Mouse (Mus musculus) fibroblast of lung, adult 2 months (primary cell): Measurements from ENCODE around the gene Hist1h2ap.
"Not testable (repeated sequence)": the region's sequence is repeated elsewhere in the genome, so short reads cannot be mapped to it uniquely, and the experiment has no call there.

Experiments used
- DNase-seq: peaks from one replicate; pipeline ENCODE4 v3.0.0-alpha.2; 2011; ENCODE audit warnings: low read depth

Hist1h2ap gene

DNA sequence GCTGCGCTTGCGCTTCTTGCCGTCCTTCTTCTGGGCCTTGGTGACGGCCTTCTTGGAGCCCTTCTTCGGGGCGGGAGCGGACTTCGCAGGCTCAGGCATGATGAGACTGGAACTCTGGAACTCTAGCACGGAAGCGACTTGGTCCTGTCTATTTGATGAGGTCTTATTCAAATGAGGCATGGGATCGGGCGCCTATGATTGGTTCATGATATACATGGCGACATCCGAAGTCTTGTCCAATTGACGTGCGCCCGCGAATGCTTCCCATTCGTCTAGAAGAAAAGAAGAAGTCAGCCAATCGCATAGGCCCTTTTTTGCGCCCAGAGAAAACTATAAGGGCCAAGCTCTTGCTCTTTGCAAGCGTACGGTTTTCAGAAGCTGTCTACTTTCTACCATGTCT, 23.2 kb downstream of the Hist1h2ap start, which contains the start of the genes Hist1h2bq and Hist1h2ao:
Gene Hist1h2bq, minus strand, starts transcription at position 125 of the 400 bp plus-strand sequence.
Gene Hist1h2ao, plus strand, starts transcription at position 393 of the 400 bp plus-strand sequence.
- DNase-seq: not testable (repeated sequence)

DNA sequence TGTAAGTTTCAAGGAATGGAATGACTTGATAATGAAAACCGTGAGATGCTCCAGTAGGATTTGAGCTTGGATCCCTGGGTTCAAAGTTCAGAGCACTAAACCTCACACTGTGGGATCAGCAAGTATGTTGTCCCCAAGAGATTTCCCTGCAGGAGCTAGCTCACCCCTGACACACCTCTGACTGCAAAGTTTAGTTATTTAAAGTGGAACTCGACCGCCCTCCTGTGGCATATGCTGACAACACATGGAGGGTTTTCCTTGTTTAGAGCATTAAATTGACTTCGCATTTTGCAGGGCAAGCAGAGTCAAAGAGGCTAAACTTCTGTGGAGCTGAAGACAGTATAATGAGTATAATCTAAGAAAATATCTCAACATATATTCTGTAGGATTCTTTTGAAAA, 30.2 kb downstream of the Hist1h2ap start:
- not testable (repeated sequence) for DNase-seq

DNA sequence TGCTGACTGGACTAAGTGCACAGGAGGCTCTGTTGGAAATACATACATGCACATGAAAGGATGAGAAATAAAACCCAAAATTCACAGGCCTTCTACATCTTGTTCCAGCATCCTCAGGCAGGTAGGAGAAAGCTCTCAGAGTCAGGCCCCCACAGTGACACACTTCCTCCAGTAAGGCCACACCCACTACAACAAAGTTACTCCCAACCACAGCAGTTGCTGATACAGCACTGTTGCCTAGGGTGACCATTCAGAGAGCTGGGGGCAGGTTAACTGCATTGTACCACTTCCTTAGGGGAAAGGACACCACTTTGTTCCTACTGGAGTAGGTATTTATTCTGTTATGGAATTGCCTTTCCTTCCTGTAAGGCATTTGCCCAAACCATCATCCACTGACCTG, 36.1 kb downstream of the Hist1h2ap start:
- DNase-seq: not testable (repeated sequence)

DNA sequence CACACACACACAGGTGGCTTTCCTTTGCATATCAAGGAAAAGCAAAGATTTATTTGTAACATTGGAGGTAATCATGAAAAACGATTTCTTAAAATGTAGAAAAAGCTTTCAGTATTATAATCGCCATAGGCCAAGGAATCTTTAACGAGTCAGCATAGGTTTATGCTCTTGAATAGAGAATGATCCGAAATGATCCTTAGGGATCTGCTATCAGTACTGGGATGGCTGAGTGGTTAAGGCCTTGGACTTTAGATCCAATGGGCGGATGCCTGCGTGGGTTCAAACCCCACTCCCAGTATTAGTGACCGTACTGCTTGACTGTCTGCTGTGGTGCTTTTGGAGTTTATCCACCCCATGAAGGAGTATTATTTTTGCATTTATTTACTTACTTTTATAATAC, 37.7 kb downstream of the Hist1h2ap start:
- DNase-seq: no peak

DNA sequence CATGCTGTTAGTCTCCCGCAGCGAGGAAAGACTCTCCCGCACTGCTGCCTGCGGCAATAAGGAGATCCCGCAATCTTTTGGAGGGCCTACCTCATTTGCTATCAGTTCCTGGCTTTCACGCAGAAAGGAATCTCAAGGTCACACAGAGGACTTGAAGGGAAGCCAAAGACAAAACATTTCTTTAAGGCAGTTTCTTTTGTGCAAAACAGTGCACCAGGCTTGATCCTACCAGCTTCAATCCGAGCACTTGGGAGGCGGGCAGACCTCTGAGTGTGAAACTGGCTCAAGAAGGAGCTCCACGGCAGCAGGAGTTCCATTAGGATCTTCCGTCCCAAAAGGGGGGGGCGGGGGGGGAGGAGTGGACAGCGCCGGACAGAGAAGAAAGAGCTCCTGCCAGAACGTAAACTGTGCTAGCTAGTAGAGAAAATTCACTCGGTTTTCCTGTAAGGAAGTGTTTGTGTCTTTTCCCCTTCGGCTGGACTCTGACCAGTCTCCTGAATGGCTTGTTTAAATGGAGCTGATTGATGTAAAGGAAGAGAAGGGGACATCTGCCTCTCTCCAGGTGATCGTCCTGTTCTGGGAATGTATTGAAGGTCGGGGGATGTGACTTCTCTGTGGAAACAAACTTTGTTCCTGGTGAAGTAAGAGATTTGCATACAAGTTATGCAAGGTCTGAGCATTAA, 42.6 kb downstream of the Hist1h2ap start:
- DNase-seq: no peak

DNA sequence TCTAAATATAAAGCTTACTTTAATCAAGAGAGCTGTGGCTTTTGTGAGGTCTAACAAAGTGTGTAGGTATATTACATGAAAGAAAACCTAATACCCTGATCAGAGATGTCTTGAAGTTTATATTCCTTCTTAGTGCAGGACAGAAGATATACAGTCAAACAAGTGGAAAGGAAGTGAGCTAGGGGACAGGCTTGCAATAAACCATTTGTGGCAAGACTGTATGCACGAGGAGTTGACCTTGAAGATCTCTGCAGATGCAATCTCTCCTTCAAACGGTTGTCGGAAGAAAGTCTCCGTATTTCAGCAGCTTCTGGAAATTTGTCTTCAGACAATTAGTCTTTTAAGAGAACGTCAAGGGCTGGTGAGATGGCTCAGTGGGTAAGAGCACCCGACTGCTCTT, 43.4 kb downstream of the Hist1h2ap start:
- no peak for DNase-seq

DNA sequence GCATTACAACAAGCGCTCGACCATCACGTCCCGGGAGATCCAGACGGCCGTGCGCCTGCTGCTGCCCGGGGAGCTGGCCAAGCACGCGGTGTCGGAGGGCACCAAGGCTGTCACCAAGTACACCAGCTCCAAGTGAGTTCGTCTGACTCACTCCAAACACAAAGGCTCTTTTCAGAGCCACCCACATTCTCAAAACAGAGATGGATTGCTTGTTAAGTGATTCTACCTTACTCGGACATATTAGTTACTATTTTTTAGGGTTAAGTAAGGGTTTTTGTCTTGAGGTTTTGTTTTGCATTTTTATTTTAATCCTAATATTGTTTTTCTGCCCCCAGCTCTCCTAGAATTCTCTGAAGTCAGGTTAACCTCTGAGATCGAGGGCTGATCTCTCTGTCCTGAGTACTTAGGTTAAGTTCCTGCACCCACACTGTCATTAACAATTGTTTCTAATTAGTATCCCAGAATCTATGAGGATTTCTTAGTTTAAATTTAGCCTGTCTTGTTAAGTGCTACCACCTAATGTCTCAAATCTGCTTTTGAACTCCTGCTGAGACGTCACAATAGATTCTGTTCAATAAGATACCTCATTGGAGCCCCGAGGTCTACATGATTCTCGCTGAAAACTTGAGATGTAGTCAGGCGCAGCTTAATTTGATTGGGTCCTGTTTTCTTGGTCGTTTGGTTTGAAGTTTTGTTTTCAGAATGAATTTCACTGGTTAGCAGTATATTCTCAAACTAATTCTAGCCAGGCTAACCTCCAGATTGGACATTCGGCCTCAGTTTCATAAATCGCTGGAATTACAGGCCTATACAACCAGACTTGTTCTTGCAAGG, 45.3 kb downstream of the Hist1h2ap start:
- DNase-seq: no peak

DNA sequence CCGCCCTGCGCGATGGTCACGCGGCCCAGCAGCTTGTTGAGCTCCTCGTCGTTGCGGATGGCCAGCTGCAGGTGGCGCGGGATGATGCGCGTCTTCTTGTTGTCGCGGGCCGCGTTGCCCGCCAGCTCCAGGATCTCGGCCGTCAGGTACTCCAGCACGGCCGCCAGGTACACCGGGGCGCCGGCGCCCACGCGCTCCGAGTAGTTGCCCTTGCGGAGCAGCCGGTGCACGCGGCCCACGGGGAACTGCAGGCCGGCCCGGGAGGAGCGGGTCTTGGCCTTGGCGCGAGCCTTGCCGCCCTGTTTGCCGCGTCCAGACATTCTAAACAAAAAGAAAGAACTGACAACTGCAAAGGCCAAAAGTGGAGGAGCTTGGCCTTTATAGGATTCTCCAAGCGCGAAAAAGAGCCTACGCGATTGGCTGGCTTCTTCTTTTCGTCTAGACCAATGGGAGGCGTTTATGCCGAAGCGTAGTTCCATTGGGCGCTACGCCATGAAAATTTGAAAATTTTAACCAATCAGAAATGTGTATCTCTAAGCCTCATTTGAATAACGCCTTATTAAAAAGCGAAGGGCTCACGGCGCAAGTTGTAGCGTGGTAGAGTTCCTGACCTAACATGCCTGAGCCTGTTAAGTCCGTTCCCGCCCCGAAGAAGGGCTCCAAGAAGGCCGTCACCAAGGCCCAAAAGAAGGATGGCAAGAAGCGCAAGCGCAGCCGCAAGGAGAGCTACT, 46.2 kb downstream of the Hist1h2ap start, which contains the start of the genes Hist1h2an and Hist1h2bp:
Gene Hist1h2an, minus strand, starts transcription at position 320 of the 731 bp plus-strand sequence.
Gene Hist1h2bp, plus strand, starts transcription at position 563 of the 731 bp plus-strand sequence.
- peak; percentile 98 for DNase-seq

DNA sequence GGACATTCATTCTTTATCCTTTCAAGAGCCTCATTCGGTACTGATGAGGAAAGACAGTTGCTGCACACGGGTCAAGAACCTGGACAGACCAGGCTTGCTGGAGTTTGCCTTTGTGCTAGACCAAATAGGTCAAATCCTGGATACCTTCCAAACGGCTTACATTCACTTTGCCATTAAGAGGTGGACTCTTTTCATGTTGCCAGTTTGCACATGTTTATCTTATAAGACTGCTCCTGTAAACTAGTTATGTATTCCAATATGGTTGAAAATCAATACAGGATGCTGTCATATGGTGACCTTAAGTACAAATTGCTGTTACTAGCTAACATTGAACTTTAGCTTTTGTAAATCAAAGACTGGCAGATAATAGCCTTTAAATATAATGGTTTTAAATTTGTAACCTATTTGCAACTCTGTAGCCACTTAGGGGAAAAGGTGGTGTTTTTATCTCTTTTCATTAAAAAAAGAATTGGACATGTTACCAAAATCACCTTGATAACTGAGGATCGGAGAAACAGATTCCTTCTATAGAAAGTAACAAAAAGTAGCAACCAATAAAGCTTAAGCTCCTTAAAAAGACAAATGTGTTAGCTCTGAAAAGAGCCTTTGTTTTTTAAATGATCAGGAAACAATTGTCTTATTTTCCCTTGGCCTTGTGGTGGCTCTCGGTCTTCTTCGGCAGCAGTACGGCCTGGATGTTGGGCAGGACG, 47.0 kb downstream of the Hist1h2ap start:
- no peak for DNase-seq

DNA sequence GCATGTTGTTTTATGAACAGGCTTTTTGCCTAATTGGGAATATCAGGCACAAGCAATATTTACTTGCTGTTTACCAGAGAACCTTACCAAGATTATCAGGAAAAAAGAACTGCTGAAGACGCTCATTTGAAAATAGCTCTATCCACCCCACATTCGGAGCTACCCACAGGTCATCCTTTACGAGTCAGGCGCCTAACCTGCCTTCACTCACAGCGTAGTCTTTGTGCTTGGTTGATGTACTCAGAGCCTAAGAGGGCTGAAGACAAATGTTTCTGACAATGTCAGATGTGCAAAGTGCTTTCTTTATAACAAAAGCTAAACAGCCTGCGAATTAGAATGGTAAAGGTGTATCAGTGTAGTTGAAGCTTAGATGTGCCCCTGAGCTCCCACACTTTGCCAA, 49.0 kb downstream of the Hist1h2ap start:
- no peak for DNase-seq

DNA sequence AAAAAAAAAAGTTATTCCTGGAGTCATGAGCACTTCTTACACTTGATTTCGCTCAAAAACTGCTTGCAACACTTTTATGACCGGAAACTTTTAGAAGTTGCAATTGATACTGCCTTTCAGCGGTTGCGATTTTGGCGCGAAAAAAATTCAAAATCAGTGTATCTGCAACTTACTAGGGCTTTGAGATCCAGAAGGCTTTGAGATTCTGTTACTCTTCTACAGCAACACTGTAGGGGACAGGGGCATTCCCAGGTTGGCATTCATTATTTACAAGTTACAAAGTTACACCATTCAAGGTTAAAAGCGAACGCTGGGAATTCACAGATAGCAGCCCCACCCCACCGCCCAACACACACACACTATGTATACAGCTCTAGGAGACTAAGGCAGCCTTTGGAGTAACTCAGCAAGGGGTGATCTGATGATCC, 49.6 kb downstream of the Hist1h2ap start:
- DNase-seq: no peak

DNA sequence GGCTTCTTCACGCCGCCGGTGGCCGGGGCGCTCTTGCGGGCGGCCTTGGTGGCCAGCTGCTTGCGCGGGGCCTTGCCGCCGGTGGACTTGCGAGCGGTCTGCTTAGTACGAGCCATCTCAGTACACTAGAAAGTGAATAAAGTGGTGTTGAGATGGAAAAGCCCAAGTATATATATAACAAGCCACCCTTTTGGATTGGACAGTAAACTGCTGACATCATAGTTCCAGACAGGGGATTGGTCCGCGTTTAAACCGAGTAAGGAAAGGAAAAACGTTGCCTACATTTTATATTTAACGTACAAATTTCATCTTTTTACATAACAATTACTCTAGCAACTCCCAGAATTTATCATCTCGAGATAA, 50.1 kb downstream of the Hist1h2ap start, which contains the start of gene Hist1h3i:
Gene Hist1h3i, minus strand, starts transcription at position 116 of the 363 bp plus-strand sequence.
- peak; percentile 79 for DNase-seq
